Mouse (Mus musculus) left cerebral cortex, postnatal 10 days (tissue): ENCODE data around the gene Rhbdl1. TPM values are rescaled to one million over a fixed set of nuclear protein-coding genes. Genes with fewer than 3 reads are reported as not detected.

Experiments
- DNase-seq, 2 experiments: peaks; one replicate each; pipeline ENCODE4 v3.0.0; 2021 to 2022; ENCODE audit warnings: low spot score in 2 of 2, mixed read lengths in 1 of 2; ENCODE audit errors: extremely low spot score in 1 of 2
- intact Hi-C: fragments of 180-260 bp; cut with DNase I; formaldehyde crosslinking; loops from one replicate; pipeline ENCODE4 v1.15.1; 2025
- total RNA-seq, 2 experiments: library from RNA; stranded (reverse); gene quantifications; 2 replicates each; pipeline ENCODE4 v1.2.3; 2021

Gene Rhbdl1
- total RNA-seq: 10 to 100 TPM; 84.5 to 94.2 TPM

DNA sequence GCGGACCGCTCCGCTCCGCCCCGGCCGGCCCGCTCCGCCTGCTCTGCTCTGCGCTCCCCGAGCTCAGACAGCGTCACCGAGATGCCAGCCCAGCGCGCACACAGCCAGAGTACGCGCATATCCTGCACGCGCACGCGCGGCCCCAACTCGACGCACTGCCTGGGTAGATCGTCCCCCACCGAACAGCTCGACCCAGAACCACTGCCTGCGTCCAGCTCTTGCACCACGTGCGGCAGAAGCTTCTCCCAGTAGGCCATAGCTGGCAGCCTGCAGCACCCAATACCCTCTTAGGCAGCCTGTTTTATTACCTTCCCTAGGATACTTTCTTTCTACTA is at the start of gene Rhbdl1:
Rhbdl1 (minus strand) TSS at position 220 of the 335 bp plus-strand sequence.
- peak; percentile 82 to 89 for DNase-seq
- intact Hi-C loops: no loop called here

DNA sequence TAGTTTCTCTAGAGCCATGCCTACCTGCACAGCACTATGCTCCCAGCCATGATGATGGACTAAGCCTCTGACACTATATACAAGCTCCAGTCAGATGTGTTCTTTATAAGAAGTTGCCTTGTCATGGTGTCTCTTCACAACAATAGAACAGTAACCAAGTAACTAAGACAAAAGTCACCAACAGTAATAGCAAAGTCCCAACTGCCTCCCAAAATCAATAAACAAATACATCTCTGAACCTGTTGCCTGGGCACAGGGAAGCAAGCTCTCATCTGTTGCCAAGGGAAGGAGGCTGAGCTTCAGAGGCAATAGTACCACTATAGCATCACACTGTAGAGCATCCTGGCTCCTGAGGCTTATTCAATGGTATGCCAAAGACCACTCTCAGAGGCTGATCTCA is 49.7 kb upstream of the Rhbdl1 start:
- intact Hi-C loops: no loop called here

DNA sequence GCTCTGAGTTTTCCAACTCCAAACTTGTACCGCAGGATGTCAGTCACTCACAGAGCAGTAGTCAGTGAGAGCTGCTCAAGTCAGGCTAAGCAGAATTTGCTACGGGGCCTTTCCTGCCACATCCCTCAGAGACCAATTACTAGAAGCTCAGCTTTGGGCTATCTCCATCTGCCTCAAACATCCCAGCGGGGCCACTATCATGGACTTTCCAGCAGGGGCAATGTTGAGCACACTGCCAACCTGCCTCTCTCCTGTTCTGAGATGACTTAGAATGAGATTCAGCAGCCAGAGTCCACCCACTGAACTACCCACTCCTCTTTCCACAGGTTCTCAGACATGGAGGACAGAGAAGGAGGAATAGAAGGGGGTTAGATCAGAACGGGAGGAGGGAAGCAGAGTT is 48.5 kb upstream of the Rhbdl1 start:
- DNase-seq: peak in 1 of 2 experiments; percentile 51
- intact Hi-C loops: no loop called here

More for the DNA sequence above, 49.7 kb upstream of the Rhbdl1 start:
- DNase-seq: no peak

DNA sequence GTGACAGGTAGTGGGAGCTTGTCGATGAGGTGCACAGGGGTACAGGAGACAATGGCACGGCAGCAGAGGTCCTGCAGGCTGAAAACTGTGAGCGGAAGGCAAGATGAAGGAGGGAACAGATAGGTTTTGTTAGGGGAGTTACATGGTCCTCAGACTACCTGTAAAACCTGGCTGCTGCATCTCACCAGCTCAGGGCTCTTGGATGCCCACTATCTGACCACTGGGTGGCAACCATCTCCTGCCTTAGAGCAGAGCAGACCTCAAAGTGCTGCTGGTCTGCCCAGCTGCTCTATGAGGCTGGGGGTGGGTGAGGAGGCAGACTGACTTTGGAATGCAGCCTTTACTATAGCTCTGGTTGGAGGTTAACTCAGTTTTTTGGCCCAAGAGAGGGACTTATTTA is 46.7 kb upstream of the Rhbdl1 start:
- DNase-seq: no peak
- intact Hi-C loops: no loop called here

DNA sequence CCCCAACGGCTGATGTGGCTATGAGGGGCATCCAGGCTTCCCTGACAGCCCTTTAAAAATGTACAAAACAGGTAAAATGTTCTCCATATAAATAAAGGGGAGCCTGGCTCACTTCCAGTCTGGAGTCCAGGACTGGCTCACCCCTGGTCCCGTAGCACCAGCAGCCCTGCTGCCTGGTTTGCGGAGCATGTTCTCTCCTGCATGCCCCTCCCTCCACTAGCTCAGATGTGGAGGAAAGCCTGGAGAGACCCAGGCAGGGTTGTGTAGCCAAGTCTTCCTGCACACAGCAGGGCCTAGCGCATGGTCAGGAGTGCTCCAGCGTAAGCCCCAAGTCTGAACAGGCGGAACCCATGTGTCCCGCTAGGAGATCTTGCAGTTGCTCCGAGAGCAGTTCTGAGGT is 46.2 kb upstream of the Rhbdl1 start:
- intact Hi-C loops: no loop called here

DNA sequence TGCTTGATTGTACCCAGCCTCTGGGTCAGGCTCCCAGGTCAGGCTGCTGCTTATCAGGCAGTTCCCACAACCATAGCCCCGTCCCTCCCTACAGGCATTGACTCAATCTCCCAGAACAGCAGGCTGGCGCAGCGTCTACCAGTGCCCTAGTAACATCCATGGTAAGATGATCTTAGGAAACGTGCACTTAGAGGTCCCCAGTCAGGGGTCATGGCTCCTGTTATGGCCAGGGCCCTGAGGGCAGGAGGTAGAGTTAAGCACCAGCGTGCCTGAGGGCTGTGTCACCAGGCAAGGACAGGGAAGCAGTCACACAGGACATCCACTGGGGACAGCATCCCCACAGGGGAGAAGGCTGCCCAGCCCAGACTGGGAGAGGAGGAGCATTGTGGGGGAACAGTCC is 45.2 kb upstream of the Rhbdl1 start:
- intact Hi-C loops: no loop called here
- no peak for DNase-seq

More for the DNA sequence above, 46.2 kb upstream of the Rhbdl1 start:
- DNase-seq: no peak

DNA sequence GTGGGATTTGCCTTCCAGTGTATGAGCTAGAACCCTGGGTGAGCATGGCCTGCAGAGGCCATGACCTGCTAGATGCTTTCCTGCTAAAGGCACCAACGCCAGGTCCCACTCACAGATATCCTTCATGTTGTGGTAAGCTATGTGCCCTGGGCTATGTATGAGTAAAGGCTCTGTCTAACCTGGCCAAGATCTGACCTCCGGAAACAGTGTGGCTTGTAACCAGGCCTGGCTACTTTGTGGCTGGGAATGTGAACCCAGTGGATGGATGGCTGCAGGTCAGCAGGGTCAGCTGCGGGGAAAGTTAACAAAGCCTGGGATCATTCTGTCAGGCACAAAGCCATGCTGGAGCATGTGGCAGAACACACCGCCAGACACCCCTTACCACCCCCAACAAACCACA is 44.6 kb upstream of the Rhbdl1 start:
- intact Hi-C loops: no loop called here
- DNase-seq: no peak

DNA sequence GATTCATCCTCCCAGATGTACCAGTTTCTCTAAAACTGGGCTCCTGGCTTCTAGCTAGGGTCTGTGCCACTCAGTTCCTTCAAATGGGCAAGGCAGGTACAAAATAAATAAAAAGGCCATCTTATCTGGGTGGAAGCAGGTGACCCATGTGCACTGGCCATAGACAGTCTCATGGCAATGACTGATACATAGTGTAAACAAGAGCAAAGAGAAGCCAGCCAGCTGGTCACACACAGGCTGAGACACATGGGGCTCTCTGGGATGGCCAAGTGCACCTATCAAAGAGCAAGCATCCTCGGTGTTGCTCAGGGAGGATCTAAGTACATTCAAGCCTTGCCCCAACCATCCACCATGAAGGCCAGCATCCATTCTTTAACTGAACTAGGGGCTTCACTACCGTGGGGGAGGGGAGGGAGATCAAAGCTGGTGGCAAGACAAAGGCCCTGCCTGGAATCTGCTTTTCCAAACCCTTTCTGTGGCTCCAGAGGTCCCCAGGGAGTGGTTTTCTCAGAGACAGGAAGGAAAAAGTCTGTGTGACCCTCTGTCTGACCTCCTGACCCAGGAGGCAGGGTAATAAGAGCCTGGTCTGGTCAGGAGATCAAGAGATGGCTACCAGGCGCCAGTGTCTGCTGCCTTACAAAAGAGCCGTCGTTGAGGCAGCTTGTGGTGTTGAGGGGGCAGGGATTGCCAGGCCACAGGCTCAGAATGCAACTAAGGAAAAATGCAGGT is 44.0 kb upstream of the Rhbdl1 start:
- intact Hi-C loops: no loop called here
- peak in 1 of 2 experiments; percentile 76 for DNase-seq

DNA sequence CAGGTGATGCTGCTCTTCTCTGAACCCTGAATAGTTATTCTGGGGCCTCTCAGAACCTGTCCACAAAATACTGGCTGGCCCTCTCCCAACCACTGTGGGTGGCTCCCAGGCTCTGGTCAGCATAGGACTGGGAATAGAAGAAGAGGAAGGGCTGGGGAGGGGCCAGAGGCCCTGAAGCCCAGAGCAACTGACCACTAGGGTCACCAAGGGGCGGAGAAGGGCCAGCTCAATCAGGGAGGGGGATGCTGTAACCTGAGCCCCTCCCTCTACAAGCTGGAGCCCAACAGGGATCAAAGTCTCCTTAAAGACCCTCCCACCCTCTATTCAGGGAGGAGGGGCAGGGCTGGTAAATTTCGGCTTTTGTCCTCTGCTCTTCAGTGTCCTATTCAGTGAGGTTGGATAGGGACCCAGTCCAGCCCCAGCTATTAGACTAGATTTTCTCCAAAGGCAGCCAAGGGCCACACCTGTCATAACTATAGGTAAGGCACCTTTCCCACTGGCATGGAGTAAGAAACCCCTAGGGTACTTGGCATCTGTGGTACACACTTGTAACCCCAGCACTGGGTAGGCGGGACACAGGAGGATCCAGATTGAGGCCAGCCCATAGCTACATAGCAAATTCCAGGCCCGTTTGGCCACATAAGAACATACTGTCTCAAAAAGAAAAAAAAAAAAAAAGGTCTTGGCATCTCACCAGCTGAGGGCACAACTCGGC is 43.3 kb upstream of the Rhbdl1 start, which contains the start of gene Wfikkn1:
Wfikkn1 (minus strand) TSS at position 663 of the 715 bp plus-strand sequence.
- intact Hi-C loops: no loop called here
- no peak for DNase-seq

DNA sequence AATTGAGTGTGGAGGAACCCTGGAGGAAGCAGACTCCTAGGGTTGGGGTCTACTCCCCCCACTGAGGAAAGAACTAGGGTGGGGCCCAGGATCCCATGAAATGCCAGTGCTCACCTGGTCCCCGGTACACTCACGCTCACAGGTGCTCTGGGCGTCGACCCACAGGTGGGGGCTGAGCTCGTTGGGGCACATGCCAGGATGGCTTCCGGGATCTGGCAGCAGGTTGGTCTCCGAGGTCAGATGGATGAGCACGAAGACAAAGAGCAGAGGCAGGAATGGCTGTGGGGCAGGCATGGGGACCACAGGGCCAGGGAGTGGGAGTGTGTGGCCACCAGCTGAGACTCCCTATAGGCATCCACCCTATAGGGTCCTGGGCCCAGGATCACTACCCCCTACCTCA is 42.7 kb upstream of the Rhbdl1 start:
- intact Hi-C loops: no loop called here
- peak in 1 of 2 experiments; percentile 50 for DNase-seq

DNA sequence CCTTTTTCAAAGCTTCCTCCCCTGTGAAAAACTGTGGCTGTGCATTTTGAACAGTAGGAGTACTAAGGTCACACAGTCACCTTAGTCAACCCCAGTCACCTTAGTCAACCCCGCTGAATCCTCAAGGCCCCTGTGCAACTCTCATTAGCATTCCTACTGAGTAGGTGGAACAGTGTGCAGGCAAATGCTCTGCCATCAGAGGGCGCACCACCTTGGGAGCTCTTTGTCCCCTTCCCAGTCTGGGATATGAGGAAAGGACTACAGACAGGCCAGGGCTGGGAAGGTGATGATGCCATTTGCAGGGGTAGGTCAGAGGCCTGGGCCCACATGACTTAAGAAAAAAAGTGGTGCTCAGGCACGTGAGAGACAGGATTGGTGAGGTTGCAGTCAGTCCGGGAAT is 42.2 kb upstream of the Rhbdl1 start:
- intact Hi-C loops: no loop called here
- peak in 1 of 2 experiments; percentile 69 for DNase-seq

DNA sequence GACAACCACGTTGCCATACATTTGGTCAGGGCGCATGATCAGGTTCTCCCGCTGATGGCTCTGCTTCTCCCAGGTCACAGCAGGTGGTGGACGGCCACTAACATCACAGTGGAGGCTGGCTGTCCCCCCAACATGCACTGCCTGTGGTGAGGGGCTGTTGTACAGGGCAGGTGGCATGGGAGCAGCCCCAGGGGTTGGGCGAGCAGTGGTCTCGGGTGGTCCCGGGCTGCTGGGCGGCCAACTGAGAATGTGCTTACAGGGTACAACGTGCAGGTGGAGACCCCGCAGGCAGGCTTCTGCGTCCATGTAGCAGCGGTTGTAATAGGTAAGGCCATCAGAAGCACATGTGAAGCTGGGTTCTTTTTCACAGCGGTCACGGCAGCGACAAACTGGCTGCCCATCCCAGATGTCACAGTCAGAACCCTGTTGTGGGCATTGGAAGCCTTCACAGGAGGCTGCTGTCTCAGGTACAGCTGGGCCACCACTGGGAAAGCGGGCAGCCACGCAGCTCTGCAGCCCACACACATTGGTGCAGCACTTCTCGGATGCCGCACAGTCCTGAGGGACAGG is 41.6 kb upstream of the Rhbdl1 start:
- DNase-seq: no peak
- intact Hi-C loops: no loop called here

DNA sequence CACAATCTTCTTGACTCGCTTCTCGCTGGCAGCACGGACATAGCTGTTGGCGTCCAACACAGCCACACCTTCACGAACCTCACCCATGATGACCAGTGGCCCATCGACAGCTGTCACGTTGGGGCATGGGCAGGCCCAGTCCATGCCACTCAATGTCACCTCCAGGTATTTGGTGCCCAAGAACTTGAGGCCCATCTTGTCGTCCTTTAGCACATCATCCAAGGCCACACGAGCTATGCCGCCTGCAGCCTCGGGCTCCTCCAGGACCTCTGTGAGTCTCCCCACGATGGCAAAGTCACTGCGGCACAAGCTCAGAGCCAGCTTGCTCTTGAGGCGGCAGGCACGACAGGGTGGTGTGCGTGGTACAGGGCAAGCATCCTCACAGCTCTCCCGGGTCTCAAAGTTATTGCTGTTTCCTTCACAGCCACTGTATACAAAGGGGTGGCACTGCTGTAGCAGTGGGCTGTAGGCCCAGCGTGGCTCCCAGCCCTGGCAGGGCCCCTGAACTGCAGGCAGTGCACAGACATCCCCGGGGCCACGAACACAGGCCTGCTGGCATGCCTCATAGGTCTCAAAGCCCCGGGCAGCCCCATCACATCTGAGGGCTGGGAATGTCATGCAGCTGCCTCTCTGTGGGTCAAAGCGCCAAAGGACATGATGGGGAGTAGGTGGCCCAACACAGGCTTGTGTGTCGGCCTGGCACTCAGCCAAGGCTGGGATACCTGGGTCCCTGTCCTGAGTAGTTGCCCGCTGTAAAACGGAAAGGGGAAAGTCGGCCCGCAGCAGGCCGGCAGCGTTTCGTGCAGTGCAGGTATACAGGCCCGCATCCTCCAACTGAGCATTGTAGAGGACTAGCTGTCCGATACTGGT is 40.9 kb upstream of the Rhbdl1 start:
- DNase-seq: peak in 1 of 2 experiments; percentile 55
- intact Hi-C loops: no loop called here

DNA sequence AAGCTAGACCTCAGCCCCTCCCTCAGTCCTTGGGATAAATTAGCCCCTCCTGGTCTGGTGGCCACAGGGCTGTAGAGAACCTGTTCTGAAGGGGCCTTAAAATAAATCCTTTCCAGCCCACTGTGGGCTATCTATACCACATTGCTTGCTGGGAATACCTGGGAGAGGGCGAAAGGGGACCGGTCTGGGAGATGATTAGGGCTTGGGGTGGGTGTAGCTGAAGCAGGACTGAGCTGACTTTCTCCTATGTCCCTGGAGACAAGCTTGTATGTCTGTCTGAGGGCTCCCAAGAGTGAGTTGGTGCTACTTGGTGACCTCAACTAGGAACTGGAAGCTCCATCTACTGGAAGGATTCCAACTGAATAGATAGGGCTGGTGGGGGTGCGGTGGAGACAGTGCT is 39.9 kb upstream of the Rhbdl1 start:
- DNase-seq: no peak
- intact Hi-C loops: no loop called here

DNA sequence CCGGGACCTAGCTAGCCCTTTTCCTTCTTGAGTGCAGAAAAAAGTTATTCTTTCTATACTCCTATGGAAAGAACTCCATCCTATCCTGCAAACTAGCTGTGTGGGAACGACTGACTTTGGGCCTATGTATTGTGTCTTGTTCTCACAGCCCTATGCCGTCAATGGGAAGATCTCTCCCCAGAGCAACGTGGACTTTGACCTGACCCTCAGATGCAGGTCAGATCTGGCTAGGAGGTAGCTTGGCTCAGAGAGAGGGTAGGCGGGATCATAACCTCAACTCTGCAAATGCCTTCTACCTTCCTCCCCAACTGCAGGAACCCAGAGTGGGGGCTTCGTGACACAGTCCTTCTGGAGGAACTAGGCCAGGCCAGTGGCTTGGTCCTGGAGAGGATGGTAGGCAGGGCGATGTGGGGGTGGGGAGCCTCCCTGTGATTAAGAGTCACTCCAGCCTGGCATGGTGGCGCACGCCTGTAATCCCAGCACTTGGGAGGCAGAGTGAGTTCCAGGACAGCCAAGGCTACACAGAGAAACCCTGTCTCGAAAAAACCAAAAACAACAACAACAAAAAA is 39.3 kb upstream of the Rhbdl1 start:
- intact Hi-C loops: no loop called here
- DNase-seq: no peak

DNA sequence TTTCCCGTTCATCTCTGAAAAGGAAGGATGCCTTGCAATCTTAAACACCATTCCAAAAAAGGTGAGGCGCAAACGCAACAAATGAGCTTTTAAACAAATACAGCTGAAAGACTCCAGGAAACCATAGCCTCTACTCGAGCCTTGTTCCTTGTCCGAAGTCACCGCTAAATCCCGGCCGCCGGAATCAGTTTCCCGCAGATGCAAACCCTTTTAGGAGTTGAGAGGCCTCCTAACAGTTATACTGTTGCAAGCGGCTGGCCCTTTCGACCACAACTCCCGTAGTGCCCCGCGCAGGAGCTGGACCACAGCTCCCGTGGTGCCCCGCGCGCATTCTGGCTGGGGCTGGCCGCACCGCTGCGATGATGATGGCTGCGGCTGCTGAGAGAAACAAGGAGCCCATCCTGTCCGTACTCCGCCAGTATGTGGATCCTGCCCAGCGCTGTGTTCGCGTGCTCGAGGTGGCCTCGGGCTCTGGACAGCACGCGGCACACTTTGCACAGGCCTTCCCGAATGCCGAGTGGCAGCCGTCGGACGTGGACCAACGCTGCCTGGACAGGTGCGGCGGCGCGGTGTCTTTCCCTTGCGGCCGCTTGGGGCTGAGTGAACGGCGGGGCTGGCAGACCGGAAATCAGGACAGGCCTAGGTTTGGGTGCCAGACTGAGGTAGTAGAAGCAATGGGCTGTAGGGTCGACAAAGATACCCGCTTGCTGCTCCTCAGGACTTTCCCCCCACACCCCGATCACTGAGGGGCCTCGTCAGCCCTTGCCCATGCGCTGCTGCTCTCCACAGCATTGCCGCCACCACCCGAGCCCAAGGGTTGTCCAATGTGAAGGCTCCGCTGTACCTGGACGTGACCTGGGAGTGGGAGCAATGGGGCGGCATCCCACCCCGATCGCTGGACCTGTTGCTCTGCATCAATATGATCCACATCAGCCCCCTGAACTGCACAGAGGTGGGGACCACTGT is 38.4 kb upstream of the Rhbdl1 start:
- intact Hi-C loops: no loop called here
- peak; percentile 89 to 94 for DNase-seq

DNA sequence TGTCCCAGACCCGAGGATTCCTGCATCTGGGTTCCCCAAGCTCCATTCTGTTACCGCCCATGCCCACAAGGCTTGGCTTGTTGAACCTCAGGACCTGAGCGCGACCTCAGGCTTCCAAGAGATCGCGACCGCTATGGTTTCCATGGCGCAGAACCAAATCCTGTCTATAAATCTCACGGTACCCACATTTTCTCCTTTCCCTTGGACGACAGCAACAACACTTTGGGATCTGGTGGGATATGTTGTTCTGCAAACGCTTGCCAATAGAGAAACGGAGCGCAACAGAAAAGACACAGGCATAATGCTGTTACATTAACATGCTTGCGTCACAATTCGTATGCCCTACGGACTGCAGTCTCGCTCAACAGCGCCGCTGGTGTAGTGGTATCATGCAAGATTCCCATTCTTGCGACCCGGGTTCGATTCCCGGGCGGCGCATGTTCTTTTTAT is 37.7 kb upstream of the Rhbdl1 start, which contains the start of gene Mettl26:
Mettl26 (plus strand) TSS at position 354 of the 450 bp plus-strand sequence.
- intact Hi-C loops: no loop called here
- peak; percentile 91 to 96 for DNase-seq
